Mouse (Mus musculus): ENCODE data around the gene Znhit1.
A peak's percentile ranks its signal among the peaks of the same experiment; 100 is the strongest.

The Znhit1 gene

DNA sequence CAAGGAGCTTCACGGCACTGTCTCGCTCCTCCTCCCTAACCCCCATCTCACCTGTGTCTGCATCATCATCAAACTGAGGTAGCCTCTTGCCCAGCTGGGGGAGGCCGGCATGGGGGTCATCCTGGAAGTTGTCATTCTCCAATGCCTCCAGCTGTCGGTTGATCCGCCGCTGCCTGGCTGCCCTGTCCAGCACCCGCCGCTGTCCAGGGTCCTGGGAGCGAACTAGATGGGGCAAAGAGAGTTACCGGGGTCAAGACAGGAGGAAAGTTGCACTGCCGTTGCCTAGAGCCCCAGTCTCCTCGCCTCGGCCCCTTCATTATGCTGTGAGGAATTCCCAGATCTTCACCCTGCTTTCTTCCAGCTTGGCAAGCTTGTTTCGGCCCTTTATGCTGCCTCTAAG is 3.0 kb downstream of the Znhit1 start:
- DNase-seq, result no peak

- DNase-seq, result peak; percentile 63
These were observed 5.4 kb downstream of the Znhit1 start for GRCm38 (mm10) chr5:136982338-136982930.

GRCm38 (mm10) chr5:136980974-136981373 is 6.8 kb downstream of the Znhit1 start:
- DNase-seq, result no peak

GRCm38 (mm10) chr5:136979762-136980161 is 8.1 kb downstream of the Znhit1 start:
- no peak for DNase-seq

DNA sequence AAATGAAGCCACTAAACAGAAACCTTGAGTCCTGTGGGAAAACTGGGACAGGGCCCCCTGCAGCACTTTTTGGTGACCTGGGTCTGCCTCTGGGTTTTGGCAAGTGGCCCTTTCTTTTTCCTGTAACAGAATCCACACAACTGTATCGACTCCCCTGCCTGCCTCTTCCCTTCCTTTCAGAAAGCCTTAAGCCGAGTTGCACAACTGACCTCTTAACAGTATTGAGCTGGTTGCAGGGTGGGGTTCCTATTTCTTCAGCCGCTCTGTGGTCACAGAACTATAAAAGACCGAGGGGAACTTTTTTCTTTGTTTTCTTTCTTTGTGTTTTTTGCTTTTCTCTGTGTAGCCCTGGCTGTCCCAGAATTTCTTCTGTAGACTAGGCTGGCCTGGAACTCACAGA is 10.1 kb downstream of the Znhit1 start:
- DNase-seq, result peak; percentile 64

DNA sequence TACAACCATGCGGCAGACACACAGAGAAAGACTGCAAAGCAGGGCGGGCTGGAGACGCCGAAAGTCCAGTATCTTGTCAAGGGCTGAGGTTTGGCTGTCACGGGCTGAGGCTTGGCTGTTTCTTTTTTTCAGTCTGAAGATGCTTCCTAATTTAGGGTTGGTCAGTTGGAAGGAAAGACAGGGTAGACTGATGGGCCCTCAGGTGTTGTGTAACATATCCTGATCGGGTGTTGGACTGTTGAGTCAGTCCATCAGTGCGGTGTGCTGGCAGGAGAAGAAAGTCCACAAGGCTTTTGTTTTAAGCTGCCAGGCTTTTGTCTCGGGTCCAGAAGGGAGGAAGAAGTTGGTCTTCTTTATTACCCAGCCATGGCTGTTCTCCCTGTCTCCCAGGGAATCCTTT is 14.2 kb downstream of the Znhit1 start:
- no peak for DNase-seq

- DNase-seq, result peak; percentile 91
These were observed 17.1 kb downstream of the Znhit1 start for GRCm38 (mm10) chr5:136970703-136971102.

DNA sequence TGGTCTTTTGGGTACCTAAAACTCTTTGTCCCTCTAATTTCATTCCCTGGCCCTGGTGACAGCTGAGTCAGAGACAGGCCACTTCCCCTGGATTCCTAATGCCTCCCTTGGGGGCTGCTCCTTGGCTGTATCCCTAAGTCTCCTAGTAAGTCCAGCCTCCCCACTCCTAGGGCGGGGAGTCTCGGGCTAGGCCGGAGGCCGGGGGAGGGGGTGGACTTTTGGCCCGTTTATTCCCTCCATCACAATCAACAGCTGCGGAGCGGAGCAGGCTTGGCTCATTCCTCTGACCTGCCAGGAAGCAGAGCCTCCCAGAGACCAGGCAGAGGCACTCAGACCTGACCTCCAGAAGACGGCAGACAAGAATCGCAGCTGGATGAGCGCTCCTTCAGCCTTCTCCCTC is 20.2 kb downstream of the Znhit1 start:
- peak; percentile 49 for DNase-seq

DNA sequence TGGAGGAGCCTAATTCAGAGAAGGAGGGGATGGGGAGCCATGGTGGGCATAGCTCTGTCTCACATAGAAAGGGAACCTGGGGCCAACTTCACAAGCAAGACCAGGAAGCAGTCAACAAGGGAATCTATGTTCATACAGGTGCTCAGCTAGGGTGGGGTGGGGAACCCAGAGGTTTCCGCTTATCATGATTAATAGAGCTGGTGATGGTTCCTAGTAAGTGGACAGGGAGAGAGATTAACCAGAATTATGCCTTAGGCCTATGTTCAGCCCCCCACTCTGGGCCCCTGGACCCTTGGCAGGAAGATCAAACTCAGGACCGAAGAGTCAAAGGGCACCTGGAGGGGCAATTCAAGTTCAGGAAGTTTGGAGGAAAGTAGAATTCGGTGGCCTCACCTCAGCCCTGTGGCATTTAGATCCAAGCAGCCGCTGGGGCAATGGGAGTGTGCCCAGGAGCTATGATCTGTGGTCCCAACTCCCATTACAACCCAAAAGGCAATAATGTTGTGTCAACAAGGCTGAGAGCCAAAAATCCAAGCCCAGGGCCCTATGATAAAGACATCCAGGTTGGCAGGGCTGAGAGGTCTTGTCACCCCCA is 20.9 kb downstream of the Znhit1 start:
- no peak for DNase-seq

DNA sequence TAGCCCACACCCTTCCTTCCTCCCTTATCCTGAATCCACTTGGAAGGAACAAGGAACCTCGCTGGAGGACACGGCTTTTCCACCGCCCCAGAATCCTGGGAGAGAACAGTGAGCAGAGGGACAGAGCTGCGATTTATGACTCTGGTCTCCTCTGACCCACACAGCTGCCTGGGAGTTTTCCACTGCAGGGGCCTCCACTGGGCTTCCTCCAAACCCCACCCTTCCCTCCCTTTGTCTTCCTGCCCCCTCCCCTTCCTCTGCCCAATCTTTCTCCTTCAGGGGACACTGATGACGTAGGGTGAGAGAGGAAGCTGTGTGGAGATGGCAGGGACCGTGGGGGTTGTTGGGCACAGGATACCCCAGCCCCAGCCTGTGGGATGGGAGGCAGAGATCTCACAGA is 21.5 kb downstream of the Znhit1 start, which contains the start of gene Cldn15:
Cldn15 (plus strand) TSS at position 286 of the 400 bp plus-strand sequence.
- peak; percentile 63 for DNase-seq

DNA sequence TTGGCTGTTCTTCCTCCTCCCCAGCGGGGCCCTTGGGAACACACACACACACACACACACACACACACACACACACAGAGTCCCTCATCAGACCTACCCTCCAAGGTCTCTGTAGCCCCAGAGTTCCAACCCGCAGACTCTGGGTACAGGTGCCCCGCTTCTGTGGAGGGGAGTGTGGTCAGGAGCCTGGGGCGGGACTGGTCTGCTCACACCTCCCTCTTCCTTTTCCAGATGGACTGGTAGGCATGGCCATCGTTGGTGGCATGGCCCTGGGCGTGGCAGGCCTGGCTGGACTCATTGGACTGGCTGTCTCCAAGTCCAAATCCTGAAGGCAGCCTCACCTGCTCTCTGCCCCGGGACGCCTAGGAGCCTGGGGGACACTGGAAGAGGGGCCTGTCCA is 22.1 kb downstream of the Znhit1 start:
- no peak for DNase-seq

DNA sequence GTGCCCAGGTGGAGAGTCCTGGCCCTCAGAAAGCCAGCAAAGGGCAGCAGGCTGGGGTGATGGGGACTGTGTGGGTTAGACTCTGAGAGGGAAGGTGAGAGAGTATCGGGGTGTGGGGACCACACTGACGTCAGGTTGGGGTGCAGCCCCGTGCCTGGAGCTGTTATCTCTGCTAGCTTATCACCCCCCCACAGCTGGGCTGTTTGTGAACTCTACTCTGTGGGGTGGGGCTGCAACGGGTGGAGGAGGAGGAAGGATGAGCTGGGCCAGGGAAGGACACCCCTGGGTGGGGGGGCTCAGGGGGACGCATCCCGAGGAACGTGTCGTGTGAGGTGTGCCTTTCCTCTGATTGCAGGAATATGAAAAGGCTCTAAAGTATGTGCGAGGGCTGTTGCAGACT is 22.6 kb downstream of the Znhit1 start:
- no peak for DNase-seq

DNA sequence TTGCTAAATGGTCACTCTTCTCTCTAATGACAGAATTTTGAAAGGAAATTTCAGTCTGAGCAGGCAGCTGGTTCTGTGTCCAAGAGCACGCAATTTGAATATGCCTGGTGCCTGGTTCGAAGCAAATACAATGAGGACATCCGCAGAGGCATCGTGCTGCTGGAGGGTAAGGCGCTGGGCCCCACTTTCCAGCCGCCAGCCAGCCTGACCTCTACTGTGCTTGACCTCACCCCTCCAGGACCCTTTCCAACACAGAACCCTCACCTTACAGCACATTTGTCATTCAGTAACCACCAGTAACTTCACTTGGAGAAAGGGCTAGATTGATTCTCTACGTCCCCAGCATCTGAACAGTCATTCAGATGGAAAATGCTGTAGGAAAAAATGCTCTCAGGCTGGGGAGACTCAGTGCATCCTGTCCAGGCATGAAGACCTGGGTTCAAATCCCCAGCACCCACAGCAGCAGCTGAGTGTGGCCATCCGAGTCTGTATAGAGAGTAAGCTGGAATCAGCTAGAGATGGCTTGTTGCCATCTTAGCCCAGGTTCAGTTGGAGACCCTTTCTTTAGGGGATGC is 24.8 kb downstream of the Znhit1 start:
- DNase-seq, result no peak

- peak; percentile 93 for DNase-seq
These were observed 25.3 kb downstream of the Znhit1 start for GRCm38 (mm10) chr5:136962501-136962900.

DNA sequence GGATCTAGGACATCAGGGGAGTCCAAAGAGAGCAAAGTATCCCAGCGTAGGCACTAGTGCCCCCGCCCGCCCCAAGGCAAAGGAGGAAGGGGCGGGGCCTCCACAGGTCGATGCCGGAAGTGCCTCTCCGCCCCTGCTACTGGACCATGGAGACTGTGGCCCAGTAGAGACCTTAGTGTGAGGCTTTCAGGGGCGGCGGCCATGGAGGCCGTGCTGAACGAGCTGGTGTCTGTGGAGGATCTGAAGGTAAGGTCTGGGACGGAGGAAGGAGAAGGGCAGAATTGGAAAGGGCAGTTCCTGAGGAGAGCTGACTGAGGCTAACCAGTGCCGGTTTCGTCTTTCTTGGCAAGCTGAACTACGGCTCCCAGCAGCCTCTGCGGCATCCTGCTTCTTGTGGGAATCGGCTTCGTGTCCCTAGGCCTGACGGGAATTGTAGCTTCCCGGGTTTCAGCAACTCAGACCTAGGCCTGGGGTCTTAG is 25.8 kb downstream of the Znhit1 start:
- peak; percentile 95 for DNase-seq

- DNase-seq, result no peak
These were observed 26.4 kb downstream of the Znhit1 start for GRCm38 (mm10) chr5:136961334-136961982.

DNA sequence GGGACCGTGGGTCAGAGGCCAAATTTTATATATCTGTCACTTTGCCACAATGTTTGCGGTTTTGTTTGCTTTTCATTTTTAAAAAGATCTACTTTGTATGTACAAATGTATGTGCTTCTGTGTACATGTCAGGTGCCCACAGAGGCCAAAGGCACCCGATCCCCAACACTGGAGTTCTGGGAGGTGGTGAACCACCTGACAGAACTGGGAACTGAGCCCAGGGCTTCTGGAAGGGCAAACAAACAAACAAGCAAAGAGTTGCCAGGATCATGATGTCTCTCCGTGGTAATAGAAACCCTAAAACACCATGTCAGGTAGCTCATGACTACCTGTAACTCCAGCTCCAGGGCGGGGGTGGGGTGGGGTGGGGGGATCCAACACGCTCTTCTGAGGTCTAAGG is 27.8 kb downstream of the Znhit1 start:
- no peak for DNase-seq

- peak; percentile 58 for DNase-seq
These were observed 28.7 kb downstream of the Znhit1 start for GRCm38 (mm10) chr5:136958991-136959605.

DNA sequence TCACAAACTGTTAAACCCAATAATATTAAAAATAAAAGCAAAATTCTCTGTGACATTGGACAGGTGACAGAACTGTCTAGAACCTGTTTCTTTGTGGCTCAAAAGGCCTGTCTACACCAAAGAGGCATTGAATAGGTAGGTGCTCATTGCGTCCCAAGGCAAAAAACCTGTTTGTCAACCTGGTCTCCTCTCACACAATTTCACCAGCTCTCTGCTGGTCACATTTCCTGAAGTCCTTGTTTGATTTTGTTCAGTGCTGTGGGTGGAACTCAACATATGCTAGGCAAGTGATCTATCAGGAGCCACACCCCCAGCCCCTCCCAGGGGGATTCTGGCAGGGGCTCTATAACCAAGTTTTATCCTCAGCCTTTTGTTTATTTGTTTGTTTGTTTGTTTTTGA is 30.6 kb downstream of the Znhit1 start:
- DNase-seq, result no peak

DNA sequence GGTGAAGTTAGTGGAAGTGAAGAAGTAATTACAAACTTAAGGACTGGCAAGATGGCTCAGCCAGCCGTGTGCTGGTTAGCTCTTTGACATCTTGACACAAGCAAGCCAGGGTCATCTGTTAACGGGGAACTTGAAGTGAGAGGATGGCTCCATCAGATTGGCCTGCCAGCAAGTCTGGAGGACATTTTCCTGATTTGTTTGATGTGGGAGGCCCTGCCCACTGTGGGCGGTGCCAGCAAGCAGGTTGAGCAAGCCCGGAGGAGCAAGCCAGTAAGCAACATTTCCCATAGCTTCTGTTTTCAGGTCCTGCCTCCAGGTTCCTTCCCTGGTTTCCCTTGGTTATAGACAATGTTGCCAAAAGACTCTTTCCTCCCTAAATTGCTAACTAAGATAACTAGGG is 32.2 kb downstream of the Znhit1 start:
- DNase-seq, result no peak

DNA sequence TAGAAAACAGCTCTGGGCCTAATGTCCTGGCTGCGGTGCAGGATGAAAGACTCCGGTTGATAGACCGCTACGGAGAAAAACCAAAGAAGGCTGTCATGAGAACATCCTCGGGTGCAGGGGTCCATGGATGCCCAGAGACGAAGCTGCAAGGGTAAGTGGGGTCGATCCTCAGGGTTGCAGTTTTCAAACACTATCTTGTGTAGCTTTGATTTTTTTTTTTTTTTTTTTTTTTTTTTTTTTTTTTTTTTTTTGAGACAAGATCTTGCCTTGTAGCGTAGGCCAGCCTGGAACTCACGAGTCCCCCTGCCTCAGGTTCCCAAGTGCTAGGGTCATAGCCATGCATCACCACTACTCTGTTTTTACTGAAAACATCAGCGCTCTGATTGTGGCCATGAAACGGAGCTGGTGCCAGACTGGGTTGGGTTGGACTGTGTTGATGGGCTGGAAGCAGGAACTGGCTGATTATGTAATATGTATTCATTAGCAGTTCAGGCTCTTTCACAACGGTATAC is 34.3 kb downstream of the Znhit1 start:
- DNase-seq, result peak; percentile 83

DNA sequence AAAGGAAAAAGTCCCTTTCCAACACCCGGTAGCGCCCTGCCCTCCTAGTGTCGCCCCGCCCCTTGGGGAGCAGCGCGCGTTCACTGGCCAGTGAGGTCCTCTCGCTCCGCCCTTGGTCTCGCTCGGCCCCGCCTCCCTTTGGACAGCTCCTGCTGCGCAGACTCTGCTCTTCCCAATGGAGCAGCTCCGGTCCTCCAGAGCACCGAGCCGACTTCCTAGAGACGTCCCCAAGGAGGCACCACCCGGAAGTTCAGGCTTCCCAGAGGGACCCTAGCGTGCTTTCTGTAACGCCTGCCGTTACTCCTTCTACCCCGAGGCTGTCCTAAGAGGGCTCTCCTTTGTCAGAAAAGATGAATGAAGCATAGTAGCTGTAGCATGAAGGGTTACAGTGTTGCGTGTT is 34.8 kb downstream of the Znhit1 start, which contains the start of gene Fis1:
Fis1 (plus strand) TSS at position 261 of the 400 bp plus-strand sequence.
- DNase-seq, result peak; percentile 98

- DNase-seq, result no peak
These were observed 35.7 kb downstream of the Znhit1 start for GRCm38 (mm10) chr5:136952153-136952552.
